Mouse (Mus musculus): ENCODE data around the gene Plppr5.
A peak's percentile ranks its signal among the peaks of the same experiment; 100 is the strongest.

Plppr5 gene

GRCm38 (mm10) chr3:117574529-117575252, at the start of gene Plppr5:
Gene Plppr5, plus strand, starts transcription at chr3:117574836.
- DNase-seq (ENCODE audit: low spot score) = peak; percentile 24

GRCm38 (mm10) chr3:117549899-117550298, 24.7 kb upstream of the Plppr5 start:
- no peak for DNase-seq (ENCODE audit: low spot score)

GRCm38 (mm10) chr3:117550526-117550925, 24.1 kb upstream of the Plppr5 start:
- DNase-seq (ENCODE audit: low spot score) = no peak

DNA sequence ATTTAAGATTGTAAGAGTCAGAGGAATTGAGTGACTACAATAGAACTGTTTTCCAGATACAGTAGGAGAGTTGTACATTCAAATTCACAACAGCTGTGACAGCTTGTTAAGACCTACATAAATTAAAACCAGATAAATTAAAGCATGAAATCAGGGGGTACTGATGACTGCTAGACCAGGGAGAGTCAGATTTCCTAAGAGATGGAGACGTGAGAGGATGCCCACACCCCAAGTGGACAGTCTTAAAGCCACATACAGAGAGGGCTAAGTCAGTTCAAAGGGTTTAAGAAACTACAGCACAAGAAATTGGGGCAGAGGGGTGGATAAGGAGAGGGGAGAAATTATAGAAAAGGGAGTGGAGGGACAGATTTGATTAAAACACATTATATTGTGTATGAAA, 17.7 kb upstream of the Plppr5 start:
- DNase-seq (ENCODE audit: low spot score) = no peak

DNA sequence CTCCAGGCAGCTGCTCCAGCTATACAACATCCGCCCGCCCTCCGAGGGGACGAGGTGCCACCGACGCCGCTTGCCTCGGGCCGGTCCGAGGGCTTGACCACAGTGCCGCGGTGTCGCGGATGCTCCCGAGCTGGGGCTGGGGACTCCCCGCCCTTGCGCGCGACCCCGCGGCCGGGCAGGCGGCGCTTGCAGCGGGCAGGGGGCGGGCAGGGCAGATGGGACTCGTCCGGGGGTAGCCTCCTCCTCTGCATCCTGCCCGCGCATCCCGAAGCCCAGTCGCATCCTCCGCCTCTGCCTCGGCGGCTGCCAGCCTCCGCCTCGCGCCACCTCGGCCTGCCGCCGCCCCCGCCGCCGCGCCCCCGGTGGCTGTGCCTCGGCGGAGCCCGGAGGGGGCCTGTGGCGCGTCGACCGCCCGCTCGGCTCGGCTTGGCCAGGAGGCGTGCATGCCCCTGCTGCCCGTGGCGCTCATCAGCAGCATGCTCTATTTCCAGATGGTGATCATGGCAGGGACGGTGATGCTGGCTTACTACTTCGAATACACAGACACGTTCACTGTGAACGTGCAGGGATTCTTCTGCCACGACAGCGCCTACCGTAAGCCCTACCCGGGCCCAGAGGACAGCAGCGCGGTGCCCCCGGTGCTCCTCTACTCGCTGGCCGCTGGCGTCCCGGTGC, 754 bp downstream of the Plppr5 start:
- peak; percentile 13 for DNase-seq (ENCODE audit: low spot score)

GRCm38 (mm10) chr3:117575928-117576254, 1.3 kb downstream of the Plppr5 start:
- DNase-seq (ENCODE audit: low spot score) = no peak

GRCm38 (mm10) chr3:117577349-117577748, 2.7 kb downstream of the Plppr5 start:
- no peak for DNase-seq (ENCODE audit: low spot score)

DNA sequence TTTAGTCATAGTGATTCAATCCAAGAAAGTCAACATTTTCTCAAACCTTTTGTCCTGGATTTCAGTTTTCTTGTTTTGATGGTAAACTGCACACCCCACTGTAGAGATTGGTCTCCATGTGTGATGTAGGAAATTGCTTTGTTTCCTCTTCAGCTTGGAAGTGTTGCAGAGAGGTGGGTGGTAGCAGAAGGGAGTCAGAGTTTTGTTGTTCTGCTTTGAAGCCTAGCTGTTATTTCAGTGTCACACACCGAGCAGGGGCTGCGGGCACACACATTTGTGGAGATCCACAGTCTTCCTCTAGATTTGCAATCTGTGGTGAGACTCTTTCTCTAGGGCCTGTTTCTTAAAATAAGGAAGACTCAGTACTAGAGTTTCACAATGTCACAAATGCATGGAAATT, 8.0 kb downstream of the Plppr5 start:
- DNase-seq (ENCODE audit: low spot score) = no peak

DNA sequence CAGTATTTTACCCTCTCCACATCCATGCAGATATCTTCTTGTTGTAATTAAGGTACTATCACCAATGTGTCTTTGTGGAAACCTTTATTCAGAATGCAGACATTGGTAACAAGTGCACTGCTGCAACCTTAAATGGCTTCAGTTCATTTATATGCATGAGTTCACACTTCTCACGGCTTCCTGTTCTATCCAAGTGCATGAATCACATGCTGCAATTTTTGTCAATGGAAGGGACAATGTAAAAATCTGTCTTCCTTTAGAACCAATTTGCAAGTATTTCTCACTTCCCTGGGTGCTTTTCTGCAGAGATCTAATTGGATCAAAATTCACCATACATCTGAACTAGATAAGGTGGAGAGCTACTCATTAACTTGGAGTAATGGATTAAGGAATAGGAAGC, 27.8 kb downstream of the Plppr5 start:
- DNase-seq (ENCODE audit: low spot score) = no peak

DNA sequence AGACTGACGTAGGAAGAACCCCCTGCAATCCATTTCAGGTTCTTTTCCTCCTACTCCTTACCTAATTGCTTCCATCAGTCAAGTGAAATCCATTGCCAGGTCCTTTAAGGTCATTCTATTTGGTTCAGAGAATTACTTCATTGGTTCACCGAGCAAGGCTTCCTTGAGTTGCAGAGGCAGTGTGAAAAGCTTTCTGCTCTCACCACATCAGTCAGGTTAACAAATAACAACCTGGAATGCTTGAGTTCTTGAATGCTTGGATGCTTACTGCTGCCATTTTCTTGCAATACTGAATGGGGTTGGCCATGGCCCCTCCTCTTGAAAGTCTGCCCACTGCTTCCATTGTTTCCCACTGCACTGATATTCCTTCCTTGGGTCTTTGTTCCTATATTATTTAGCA, 28.8 kb downstream of the Plppr5 start:
- DNase-seq (ENCODE audit: low spot score) = no peak

GRCm38 (mm10) chr3:117606383-117606782, 31.7 kb downstream of the Plppr5 start:
- no peak for DNase-seq (ENCODE audit: low spot score)

- no peak for DNase-seq (ENCODE audit: low spot score)
Measured at GRCm38 (mm10) chr3:117611453-117611852, 36.8 kb downstream of the Plppr5 start.

DNA sequence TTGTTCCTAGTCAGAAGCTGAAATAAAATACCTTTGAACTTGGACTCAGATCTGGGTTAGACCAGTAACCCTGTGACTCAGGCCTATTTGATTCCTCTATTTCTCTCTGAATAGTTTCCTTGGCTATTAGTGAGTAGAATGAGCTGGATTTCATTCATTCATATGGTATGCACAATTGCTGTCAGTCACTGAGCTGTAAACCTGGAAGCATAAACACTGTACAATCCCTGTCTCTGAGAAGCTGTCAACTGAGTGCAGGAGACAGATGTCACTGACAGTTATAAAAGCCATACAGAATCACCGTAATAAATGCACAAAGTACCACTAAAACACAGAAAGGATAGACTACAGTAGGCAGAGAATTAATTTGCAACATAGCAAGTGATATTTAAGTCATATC, 40.2 kb downstream of the Plppr5 start:
- no peak for DNase-seq (ENCODE audit: low spot score)

GRCm38 (mm10) chr3:117625257-117626001, 50.8 kb downstream of the Plppr5 start:
- no peak for DNase-seq (ENCODE audit: low spot score)

DNA sequence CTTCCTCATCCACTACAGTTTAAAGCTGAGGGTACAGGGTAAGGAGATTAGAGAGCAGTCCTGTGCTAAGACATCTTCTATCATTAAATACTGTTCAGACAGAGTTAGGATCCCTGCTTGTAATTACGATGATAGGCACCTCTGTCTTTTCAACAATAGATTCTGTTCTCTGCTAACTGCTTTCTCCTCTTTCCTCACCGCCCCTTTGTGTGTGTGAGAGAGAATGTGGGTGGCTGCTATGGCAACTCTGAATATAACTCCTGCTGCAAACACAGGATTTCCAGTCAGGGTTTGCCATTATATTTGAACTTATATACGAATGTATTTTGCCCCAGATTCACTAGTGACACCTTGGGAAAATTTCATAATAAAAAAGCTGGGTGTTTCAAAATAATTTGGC, 54.2 kb downstream of the Plppr5 start:
- no peak for DNase-seq (ENCODE audit: low spot score)

- DNase-seq (ENCODE audit: low spot score) = no peak
Measured at GRCm38 (mm10) chr3:117630332-117630731, 55.7 kb downstream of the Plppr5 start.

DNA sequence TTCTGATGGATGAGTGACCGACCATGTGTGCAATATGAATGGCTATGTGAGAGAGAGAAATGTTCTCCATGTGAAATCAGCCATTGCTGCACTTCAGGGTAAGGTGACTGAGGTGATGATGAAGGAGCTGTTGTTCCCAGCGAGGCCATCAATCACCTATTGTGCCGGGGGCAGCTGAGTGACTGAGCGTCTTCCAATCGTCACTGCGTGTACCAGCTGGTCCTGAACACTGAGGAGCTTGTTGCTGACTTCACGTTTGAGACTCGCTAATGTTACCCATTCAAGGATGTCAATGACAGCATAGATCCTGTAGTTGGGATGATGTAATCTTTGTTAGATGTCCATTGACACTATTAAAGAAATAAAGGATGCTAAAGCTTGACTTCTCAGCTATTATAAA, 74.0 kb downstream of the Plppr5 start:
- DNase-seq (ENCODE audit: low spot score) = no peak

- no peak for DNase-seq (ENCODE audit: low spot score)
Measured at GRCm38 (mm10) chr3:117664316-117664715, 89.7 kb downstream of the Plppr5 start.

DNA sequence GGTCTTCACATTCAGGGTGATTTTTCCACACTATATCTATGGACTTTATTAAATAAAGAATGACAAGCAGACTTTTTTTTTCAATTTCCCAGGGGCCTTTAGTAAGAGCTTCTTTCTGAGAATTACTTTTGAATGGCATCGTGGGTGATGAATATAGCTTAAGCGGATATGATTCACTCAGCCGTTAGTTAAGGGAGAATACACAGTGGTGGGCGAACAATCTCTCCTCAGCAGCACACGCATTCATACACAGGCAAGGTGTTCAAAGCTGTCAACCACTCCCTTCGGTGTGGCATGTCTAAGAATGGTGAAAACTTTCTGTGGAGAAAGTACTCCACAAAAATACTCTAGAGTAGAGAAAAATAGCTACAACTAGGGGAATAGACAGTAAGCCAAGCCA, 104.6 kb downstream of the Plppr5 start:
- no peak for DNase-seq (ENCODE audit: low spot score)

- DNase-seq (ENCODE audit: low spot score) = no peak
Measured at GRCm38 (mm10) chr3:117684640-117685039, 110.0 kb downstream of the Plppr5 start.

- no peak for DNase-seq (ENCODE audit: low spot score)
Measured at GRCm38 (mm10) chr3:117686036-117686435, 111.4 kb downstream of the Plppr5 start.

GRCm38 (mm10) chr3:117686648-117687047, 112.0 kb downstream of the Plppr5 start:
- no peak for DNase-seq (ENCODE audit: low spot score)

DNA sequence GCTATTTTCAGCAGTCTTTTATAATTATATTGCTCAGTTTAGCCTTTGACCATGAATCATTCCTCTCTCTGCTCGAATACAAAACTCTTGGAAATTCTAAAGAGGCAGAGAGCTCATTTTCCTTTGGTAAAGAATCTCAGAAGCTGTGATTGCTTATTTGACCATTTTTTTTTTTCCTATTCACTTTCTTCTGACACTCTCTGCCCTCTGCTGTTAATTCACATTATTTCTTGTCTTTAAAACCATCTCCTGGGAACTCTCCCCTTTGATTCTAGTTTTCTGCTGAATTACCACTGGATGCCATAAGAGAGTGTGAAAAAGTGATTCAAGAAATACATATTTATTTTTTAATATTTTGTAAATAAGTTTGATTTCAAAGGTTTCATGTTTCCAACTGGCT, 120.1 kb downstream of the Plppr5 start:
- DNase-seq (ENCODE audit: low spot score) = no peak

Measured in ovary, postnatal 36 days (tissue).